Mouse (Mus musculus): ENCODE data around the gene Tbc1d21. TPM values are rescaled to one million over a fixed set of nuclear protein-coding genes. Genes with fewer than 3 reads are reported as not detected.

The Tbc1d21 gene
- polyA plus RNA-seq (2012; rRNA removed): not detected in 2 replicates

GRCm38 (mm10) chr9:58370355-58370754 is at the start of gene Tbc1d21:
Gene Tbc1d21 (minus strand): TSS chr9:58370455.

GRCm38 (mm10) chr9:58312944-58313359 is 57.3 kb downstream of the Tbc1d21 start, which contains the start of gene Loxl1:
Gene Loxl1 (minus strand): TSS chr9:58313186.

Other genes with a start within 250 kb of the Tbc1d21 start
- gene Islr, start 166.1 kb downstream of the Tbc1d21 start, polyA plus RNA-seq (2012; rRNA removed): 67.9 and 69.9 TPM in 2 replicates
- gene Islr2, start 166.1 kb downstream of the Tbc1d21 start, polyA plus RNA-seq (2012; rRNA removed): 0.58 and 1.2 TPM in 2 replicates
- gene Pml, start 120.7 kb downstream of the Tbc1d21 start, polyA plus RNA-seq (2012; rRNA removed): 11.7 and 14.1 TPM in 2 replicates
- 11.1 and 16.6 TPM in 2 replicates for gene Stoml1, start 117.3 kb downstream of the Tbc1d21 start, polyA plus RNA-seq (2012; rRNA removed)
- gene Loxl1, start 57.3 kb downstream of the Tbc1d21 start, polyA plus RNA-seq (2012; rRNA removed): 43.6 and 64.2 TPM in 2 replicates
- 3.0 and 3.2 TPM in 2 replicates for gene Insyn1, start 118.1 kb upstream of the Tbc1d21 start, polyA plus RNA-seq (2012; rRNA removed)
- gene Cd276, start 185.0 kb upstream of the Tbc1d21 start, polyA plus RNA-seq (2012; rRNA removed): 7.2 TPM in 2 replicates
- gene Nptn, start 211.8 kb upstream of the Tbc1d21 start, polyA plus RNA-seq (2012; rRNA removed): 295 and 321 TPM in 2 replicates

All from stomach, adult 2 months (tissue).